Mouse (Mus musculus) heart, embryonic 14.5 days (tissue): Measurements from ENCODE around the gene Slc39a11. TPM values are rescaled to one million over a fixed set of nuclear protein-coding genes. Genes with fewer than 3 reads are reported as not detected.

Source experiments
- ATAC-seq: fragments of 200-750 bp; cut with Nextera tagmentation; 2 replicates; pipeline ENCODE4 v1.8.0; 2017; ENCODE audit warnings: low read depth, moderate TSS enrichment; ENCODE audit not compliant: insufficient number of reproducible peaks, insufficient read depth, low FRiP score
- H3K27ac ChIP-seq, 2 experiments: fragments of 200-500 bp in 1 of 2; fragments of 300-500 bp in 1 of 2; sonication (generic) in 1 of 2; replicated peaks in 1 of 2; 2 replicates each; pipeline ENCODE4 v1.5.1; 2012 to 2014; ENCODE audit warnings: low read depth in 2 of 2, low read length in 2 of 2, control low read depth in 1 of 2, mild to moderate bottlenecking in 1 of 2, mixed read lengths in 1 of 2; ENCODE audit not compliant: control insufficient read depth in 1 of 2, insufficient read depth in 1 of 2
- H3K27me3 ChIP-seq: fragments of 300-500 bp; sonication (generic); 2 replicates; pipeline ENCODE4 v1.6.1; 2014; ENCODE audit warnings: mild to moderate bottlenecking, low read length, control low read depth; ENCODE audit not compliant: control insufficient read depth, insufficient read depth
- H3K36me3 ChIP-seq: fragments of 300-500 bp; sonication (generic); 2 replicates; pipeline ENCODE4 v1.6.1; 2014; ENCODE audit warnings: mild to moderate bottlenecking, control low read depth, low read length, mixed read lengths; ENCODE audit not compliant: control insufficient read depth, insufficient read depth
- H3K4me1 ChIP-seq, 2 experiments: fragments of 200-500 bp in 1 of 2; fragments of 300-500 bp in 1 of 2; sonication (generic) in 1 of 2; 2 replicates each; pipeline ENCODE4 v1.6.1; 2012 to 2014; ENCODE audit warnings: low read length in 2 of 2, control low read depth in 1 of 2, mixed read lengths in 1 of 2; ENCODE audit not compliant: control insufficient read depth in 2 of 2, insufficient read depth in 2 of 2
- H3K4me2 ChIP-seq: fragments of 300-500 bp; sonication (generic); 2 replicates; pipeline ENCODE4 v1.6.1; 2014; ENCODE audit warnings: mild to moderate bottlenecking, low read length
- H3K4me3 ChIP-seq, 2 experiments: fragments of 200-500 bp in 1 of 2; fragments of 300-500 bp in 1 of 2; sonication (generic) in 1 of 2; 2 replicates each; pipeline ENCODE4 v1.5.1; 2012 to 2014; ENCODE audit warnings: low read length in 2 of 2, mild to moderate bottlenecking in 2 of 2, control low read depth in 1 of 2, low read depth in 1 of 2, moderate library complexity in 1 of 2; ENCODE audit not compliant: control insufficient read depth in 1 of 2, insufficient read depth in 1 of 2
- H3K9ac ChIP-seq: fragments of 300-500 bp; sonication (generic); 2 replicates; pipeline ENCODE4 v1.6.1; 2014; ENCODE audit warnings: mild to moderate bottlenecking, low read length
- H3K9me3 ChIP-seq: fragments of 300-500 bp; sonication (generic); 2 replicates; pipeline ENCODE4 v1.6.1; 2016; ENCODE audit warnings: low read length, control low read depth; ENCODE audit not compliant: control insufficient read depth
- WGBS: fragments of 180-500 bp; shearing (Covaris S2); extraction: QIAGEN DNeasy Blood & Tissue Kit; methylation state at CpG from one replicate; pipeline ENCODE4 v1.1.7; 2014; 5-methylcytosine and 5-hydroxymethylcytosine counted together
- polyA plus RNA-seq: library from polyadenylated mRNA; unstranded; fragments of >200 nt; fragmentation: Nextera tagmentation; extraction: Ambion mirVana; gene quantifications from 2 replicates; pipeline ENCODE4 v1.2.1, GENCODE M21; 2014

Gene Slc39a11
- polyA plus RNA-seq, 1 experiment from 2014 or later, result 13.6 TPM

DNA sequence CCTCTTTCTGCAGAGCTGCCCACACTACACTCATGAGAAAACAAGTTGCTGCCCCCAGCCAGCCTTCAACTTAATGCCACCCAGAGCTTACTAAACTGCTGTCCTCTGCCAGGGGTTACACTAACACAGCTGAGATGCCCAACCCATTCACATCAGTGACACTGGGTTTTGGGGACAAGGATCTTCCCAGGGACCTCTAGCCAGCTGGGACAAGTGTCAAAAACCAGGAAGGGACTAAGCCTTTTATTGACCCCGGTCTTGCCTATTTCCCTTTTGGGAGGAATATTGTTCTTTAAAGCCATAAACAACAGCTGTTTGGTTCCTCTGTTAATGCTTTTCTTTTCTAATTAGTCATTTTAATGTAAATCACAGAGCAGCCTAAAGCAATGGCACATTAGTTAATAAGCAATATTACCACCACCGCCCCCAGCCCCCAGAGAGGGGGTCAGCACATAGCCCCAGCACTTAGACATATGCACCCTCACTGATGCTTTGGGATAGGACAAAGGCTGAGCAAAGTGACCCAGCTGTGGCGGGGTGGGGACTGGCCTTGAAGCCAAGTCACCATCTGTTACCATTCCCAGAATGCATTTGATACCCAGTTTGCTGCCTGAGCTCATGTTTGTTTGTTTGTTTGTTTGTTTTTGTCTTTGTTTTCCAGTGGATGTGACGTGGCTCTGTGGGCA is 341.5 kb downstream of the Slc39a11 start:
- H3K4me2 ChIP-seq, result no peak overlapping the region
- H3K9ac ChIP-seq, result no peak overlapping the region
- no peaks in the 10 kb centered on the region for H3K27me3 ChIP-seq
- ATAC-seq, result no peak
- no peak overlapping the region for H3K27ac ChIP-seq
- WGBS, result 70% methylated on average over 4 of the region's 4 CpGs
- no peaks in the 10 kb centered on the region for H3K4me1 ChIP-seq
- H3K9me3 ChIP-seq, result no peaks in the 10 kb centered on the region
- H3K36me3 ChIP-seq, result no peaks in the 10 kb centered on the region
- no peak overlapping the region for H3K4me3 ChIP-seq

DNA sequence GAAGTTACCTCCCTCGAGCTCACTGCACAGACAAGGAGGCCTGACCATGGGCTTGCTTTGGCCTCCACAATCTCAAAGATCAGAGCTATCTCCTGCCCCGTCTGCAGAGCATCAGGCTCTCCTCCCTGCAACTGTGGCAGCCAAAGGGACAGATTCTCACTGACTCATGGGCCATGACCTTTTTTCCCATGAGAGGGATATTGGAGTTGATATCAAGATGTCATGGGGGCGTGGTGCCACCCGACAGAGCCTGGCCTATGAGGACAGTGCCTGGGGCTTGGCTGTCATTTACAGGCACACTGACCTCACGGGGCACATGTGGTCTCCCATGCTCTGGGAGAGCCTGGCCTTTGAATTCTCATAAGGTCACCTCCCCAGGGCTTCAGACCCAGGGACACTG is 346.7 kb downstream of the Slc39a11 start:
- 76% methylated on average over 5 of the region's 5 CpGs for WGBS
- Histone ChIP-seq H3K4me3 (no peak overlapping the region), H3K4me2 (no peak overlapping the region), H3K9ac (no peak overlapping the region), H3K9me3 (no peaks in the 10 kb centered on the region), H3K27ac (no peak overlapping the region), H3K36me3 (no peaks in the 10 kb centered on the region), H3K4me1 (no peaks in the 10 kb centered on the region), H3K27me3 (no peaks in the 10 kb centered on the region)
- ATAC-seq, result no peak; the same call in 1 of the 2 replicates

DNA sequence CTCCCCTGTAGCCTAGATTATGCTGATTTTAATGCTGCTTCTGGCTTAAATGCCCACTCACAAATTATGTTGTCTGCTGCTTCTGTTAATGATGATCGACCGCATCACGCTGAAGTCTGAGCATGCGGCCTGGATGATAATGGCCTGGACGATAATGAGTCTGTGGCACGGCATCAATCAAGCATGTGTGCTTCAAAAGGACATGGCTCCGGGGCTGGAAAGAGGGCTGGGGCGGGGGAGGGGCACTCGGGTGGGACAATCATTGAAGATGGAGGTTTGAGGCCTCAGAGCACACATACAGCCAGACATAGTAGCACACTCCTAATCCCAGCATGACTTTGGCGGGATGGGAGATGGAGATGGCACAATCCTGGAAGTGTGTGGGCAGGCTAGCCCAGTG is 350.4 kb downstream of the Slc39a11 start:
- H3K4me2 ChIP-seq, result no peak overlapping the region
- no peaks in the 10 kb centered on the region for H3K9me3 ChIP-seq
- no peak overlapping the region for H3K4me3 ChIP-seq
- WGBS, result 86% methylated on average over 10 of the region's 10 CpGs
- no peak for ATAC-seq
- no peak overlapping the region for H3K9ac ChIP-seq
- no peak overlapping the region for H3K27ac ChIP-seq
- H3K36me3 ChIP-seq, result no peaks in the 10 kb centered on the region
- no peaks in the 10 kb centered on the region for H3K27me3 ChIP-seq
- H3K4me1 ChIP-seq, result no peaks in the 10 kb centered on the region

DNA sequence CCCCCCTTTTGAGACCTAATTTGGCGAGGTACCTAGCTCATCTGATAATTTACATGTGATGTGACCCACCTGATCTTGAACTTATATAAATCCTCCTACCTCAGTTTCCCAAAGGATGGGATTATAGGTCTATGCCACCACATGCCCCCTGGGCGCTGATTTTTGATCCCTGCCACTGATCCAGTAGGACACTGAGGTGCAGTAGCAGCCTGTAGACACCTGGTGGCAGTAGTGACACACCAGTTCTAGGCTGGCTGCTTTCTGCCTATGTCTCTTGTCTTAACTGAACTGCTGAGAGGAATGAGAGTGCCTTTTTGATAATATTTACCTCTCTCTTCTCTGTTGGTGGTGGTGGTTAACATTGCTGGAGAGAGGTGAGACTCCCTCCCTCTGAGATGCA is 352.1 kb downstream of the Slc39a11 start:
- no peak for ATAC-seq
- H3K4me1 ChIP-seq, result no peaks in the 10 kb centered on the region
- 10% methylated on average over 2 of the region's 2 CpGs for WGBS
- H3K27me3 ChIP-seq, result no peaks in the 10 kb centered on the region
- no peaks in the 10 kb centered on the region for H3K36me3 ChIP-seq
- no peak overlapping the region for H3K4me2 ChIP-seq
- no peak overlapping the region for H3K27ac ChIP-seq
- H3K9me3 ChIP-seq, result no peaks in the 10 kb centered on the region
- no peak overlapping the region for H3K9ac ChIP-seq
- no peak overlapping the region for H3K4me3 ChIP-seq

DNA sequence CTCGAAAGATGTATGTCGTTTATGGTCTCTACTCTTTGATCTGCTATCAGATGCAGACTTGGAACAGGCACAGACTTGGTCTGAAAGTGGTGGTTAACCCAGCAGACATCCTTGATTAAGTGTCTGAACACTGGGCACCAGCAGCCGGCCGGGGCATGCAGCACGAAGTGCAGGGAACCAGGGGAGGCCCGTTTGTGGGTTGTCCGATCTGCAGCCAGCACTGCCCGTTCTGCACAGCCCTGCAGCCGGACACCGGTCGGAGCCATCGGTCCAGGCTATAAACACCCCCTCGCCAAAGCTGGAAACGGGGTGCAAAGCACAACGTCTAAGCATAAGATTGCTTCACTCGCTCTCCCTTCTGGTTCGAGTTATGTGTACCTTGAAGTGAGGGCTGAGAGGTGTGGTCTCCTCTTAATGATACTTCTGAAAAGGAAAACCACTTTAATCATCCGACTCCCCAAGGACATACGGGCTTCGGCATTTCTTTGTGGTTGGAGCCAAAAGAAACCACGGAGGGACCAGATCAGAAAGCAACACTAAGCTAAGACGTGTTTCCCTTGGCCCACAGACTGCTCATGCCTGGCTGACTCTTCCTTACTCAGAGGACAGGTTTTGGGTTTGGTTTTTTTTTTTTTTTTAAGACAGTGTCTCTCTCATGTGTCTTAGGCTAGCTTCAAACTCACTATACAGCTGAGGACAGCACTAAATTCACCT is 352.8 kb downstream of the Slc39a11 start:
- Histone ChIP-seq H3K4me3 (no peak overlapping the region), H3K4me2 (no peak overlapping the region), H3K36me3 (no peaks in the 10 kb centered on the region), H3K27ac (no peak overlapping the region), H3K9ac (no peak overlapping the region), H3K9me3 (no peaks in the 10 kb centered on the region), H3K27me3 (no peaks in the 10 kb centered on the region), H3K4me1 (no peaks in the 10 kb centered on the region)
- WGBS, result 87% methylated on average over 22 of the region's 22 CpGs
- no peak for ATAC-seq

DNA sequence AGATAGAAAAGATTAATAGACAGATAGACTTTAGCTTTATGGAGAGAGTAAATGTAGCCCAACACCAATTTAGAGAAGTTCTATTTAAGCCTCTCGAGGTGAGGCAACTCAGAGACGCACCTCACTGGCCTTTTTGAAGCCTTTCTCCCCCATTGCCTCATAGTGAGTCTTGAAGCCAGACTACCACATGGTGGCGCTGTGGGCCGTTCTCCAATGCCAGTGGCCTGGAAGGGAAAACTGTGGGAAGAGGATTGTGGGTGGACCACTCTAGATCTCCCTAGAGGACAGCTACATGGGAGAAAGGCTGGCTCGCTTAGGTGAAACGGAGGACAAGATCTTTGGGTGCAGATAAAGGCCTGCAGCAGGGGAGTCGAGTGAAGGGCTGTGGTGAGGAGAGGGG is 353.7 kb downstream of the Slc39a11 start:
- no peaks in the 10 kb centered on the region for H3K27me3 ChIP-seq
- H3K4me1 ChIP-seq, result no peaks in the 10 kb centered on the region
- no peak overlapping the region for H3K9ac ChIP-seq
- no peak overlapping the region for H3K4me2 ChIP-seq
- H3K27ac ChIP-seq, result no peak overlapping the region
- no peaks in the 10 kb centered on the region for H3K36me3 ChIP-seq
- H3K4me3 ChIP-seq, result no peak overlapping the region
- no peak for ATAC-seq
- WGBS, result 33% methylated on average over 7 of the region's 7 CpGs
- no peaks in the 10 kb centered on the region for H3K9me3 ChIP-seq

DNA sequence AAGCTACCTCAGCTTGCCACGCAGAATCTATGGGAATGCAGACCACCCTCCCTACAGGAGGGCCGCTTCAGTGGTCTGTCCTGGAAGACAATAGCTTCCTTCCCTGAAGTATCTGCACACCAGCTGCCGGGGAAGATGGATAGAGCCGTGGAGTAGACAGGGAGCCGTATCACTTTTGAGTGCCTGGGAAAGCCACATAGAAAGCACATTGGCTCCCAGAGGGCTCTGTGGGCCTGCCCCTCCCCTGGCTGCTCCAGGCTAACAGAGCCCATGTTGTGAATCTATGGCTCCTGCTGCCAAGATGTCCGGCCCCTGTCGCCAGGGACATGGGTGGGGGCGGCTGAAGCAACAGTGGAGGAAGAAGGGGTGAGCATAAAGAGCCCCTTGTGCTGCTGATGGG is 355.4 kb downstream of the Slc39a11 start:
- no peak overlapping the region for H3K4me2 ChIP-seq
- H3K27me3 ChIP-seq, result no peaks in the 10 kb centered on the region
- H3K27ac ChIP-seq, result peak overlapping the region in 1 of 2 experiments; percentile 62; a peak in 2 of 4 replicates
- H3K9me3 ChIP-seq, result no peaks in the 10 kb centered on the region
- WGBS, result 53% methylated on average over 8 of the region's 8 CpGs
- no peak overlapping the region for H3K4me3 ChIP-seq
- H3K4me1 ChIP-seq, result no peaks in the 10 kb centered on the region
- no peaks in the 10 kb centered on the region for H3K36me3 ChIP-seq
- no peak overlapping the region for H3K9ac ChIP-seq
- no peak for ATAC-seq
